Mouse (Mus musculus): ENCODE measurements around the gene Otop3. TPM values are rescaled to one million over a fixed set of nuclear protein-coding genes. Genes with fewer than 3 reads are reported as not detected.

Gene Otop3
- polyA plus RNA-seq, 1 experiment from 2014 or later = 1.0 TPM

DNA sequence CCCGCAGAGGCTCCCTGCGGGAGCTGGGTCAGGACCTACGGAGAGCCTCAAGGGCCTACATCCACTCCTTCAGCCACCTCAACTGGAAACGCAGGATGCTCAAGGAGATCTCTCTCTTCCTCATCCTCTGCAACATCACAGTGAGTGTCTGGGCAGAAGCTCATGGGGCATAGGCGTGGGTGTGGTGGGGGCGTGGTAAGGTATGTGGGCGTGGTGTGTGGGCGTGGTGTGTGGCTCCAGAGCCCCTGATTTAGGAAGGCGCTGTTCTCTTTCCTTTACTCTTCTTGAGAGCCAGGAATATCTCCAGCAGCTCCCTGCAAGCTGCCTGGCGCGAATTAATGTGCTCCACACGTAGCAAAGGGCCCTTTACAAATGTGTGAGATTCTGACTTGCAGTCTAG lies 10.4 kb downstream of the Otop3 start:
- H3K27ac ChIP-seq (ENCODE audit: low read length) = no peak overlapping the region
- no peak for ATAC-seq (ENCODE audit: insufficient number of reproducible peaks, insufficient read depth, low FRiP score, low read depth)
- no peak overlapping the region for H3K9ac ChIP-seq (replicated peaks; ENCODE audit: low read depth, low read length)
- no peaks in the 10 kb centered on the region for H3K36me3 ChIP-seq (ENCODE audit: control insufficient read depth, insufficient read depth, low read length)
- no peaks in the 10 kb centered on the region for H3K9me3 ChIP-seq (ENCODE audit: control insufficient read depth, low read depth, low read length)
- no peak overlapping the region for H3K4me2 ChIP-seq (replicated peaks; ENCODE audit: low read depth, low read length)
- no peaks in the 10 kb centered on the region for H3K27me3 ChIP-seq (ENCODE audit: control insufficient read depth, insufficient read depth, low read length)
- 11% methylated on average over 12 of the region's 12 CpGs for WGBS
- H3K4me3 ChIP-seq (ENCODE audit: low read depth, low read length) = no peak overlapping the region
- peaks cover 21% of the 10 kb centered on the region; the same call in 1 of the 2 replicates for H3K4me1 ChIP-seq (ENCODE audit: control insufficient read depth, insufficient read depth, low read length)

DNA sequence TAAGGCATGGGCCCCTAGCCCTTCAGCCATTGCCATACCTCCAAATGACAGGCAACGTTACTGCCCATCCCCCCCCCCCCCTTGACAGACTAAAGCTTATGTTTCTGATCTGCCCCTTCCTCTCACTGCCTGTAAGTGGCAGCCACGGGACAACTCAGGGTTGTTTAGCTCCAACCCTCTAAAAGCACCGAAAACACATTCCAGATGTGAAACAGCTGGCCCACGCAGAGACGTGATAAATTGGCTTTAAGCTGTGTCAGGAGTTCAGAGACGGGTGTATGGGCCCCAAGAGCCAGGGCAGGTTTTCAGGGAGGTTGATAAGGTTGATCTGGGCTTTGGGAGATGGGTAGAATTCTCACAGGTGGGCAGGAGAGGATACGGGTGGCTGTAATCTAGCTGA lies 11.0 kb downstream of the Otop3 start:
- no peaks in the 10 kb centered on the region for H3K27me3 ChIP-seq (ENCODE audit: control insufficient read depth, insufficient read depth, low read length)
- H3K27ac ChIP-seq (ENCODE audit: low read length) = no peak overlapping the region
- no peaks in the 10 kb centered on the region for H3K9me3 ChIP-seq (ENCODE audit: control insufficient read depth, low read depth, low read length)
- H3K36me3 ChIP-seq (ENCODE audit: control insufficient read depth, insufficient read depth, low read length) = no peaks in the 10 kb centered on the region
- H3K4me2 ChIP-seq (replicated peaks; ENCODE audit: low read depth, low read length) = no peak overlapping the region
- 13% methylated on average over 7 of the region's 7 CpGs for WGBS
- no peak for ATAC-seq (ENCODE audit: insufficient number of reproducible peaks, insufficient read depth, low FRiP score, low read depth)
- peaks cover 21% of the 10 kb centered on the region; the same call in 1 of the 2 replicates for H3K4me1 ChIP-seq (ENCODE audit: control insufficient read depth, insufficient read depth, low read length)
- no peak overlapping the region for H3K9ac ChIP-seq (replicated peaks; ENCODE audit: low read depth, low read length)
- H3K4me3 ChIP-seq (ENCODE audit: low read depth, low read length) = no peak overlapping the region

DNA sequence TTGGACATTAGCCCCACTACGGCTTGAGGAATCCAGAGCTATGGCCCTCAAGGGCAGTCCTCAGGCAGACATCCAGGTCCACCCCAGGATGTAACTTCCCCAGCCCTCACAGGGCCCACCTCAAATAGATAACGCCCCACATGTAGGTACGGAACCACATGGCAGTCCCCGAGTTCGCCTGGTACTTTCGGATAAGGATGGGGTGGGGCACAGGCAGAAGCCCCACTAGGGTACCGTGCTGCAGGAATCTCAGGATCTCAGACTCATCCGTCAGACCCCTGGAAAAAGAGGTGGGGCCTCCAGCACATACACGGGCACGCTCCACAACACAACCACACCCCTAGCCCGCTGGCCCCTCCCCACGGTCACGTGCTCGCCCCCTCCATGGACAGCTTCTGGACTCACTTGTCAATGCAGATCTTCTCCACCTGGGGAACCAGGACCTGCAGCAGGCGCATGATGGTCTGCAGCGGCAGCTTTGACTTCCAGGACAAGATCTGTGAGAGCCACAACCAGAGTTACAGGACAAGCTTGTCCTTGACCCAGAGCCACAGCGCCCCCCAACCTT lies 14.2 kb downstream of the Otop3 start:
- H3K4me2 ChIP-seq (replicated peaks; ENCODE audit: low read depth, low read length) = no peak overlapping the region

DNA sequence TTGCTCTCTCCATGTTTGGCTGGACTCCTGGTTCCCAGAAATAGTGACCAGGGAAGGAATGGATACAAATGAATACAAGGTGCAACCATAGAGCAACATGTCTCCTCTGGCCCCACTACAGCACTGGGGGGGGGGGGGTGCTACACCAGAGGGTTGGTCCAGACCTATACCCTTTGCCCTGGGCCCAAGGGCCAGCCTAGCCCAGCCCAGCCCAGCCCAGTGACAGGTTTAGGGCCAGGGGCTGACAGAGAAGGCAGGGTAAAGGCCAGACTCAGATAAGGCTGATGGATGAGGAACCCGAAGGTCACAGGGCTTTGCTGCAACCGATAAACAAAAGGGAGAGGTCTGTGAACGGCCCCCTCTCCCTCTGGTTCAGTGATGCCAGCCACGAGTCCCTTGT lies 15.4 kb downstream of the Otop3 start:
- peaks cover 19% of the 10 kb centered on the region; the same call in 1 of the 2 replicates for H3K4me1 ChIP-seq (ENCODE audit: control insufficient read depth, insufficient read depth, low read length)
- no peaks in the 10 kb centered on the region for H3K36me3 ChIP-seq (ENCODE audit: control insufficient read depth, insufficient read depth, low read length)
- WGBS = 26% methylated on average over 4 of the region's 4 CpGs
- H3K27ac ChIP-seq (ENCODE audit: low read length) = no peak overlapping the region
- H3K9me3 ChIP-seq (ENCODE audit: control insufficient read depth, low read depth, low read length) = no peaks in the 10 kb centered on the region
- no peak overlapping the region for H3K4me2 ChIP-seq (replicated peaks; ENCODE audit: low read depth, low read length)
- H3K27me3 ChIP-seq (ENCODE audit: control insufficient read depth, insufficient read depth, low read length) = no peaks in the 10 kb centered on the region
- ATAC-seq (ENCODE audit: insufficient number of reproducible peaks, insufficient read depth, low FRiP score, low read depth) = no peak
- no peak overlapping the region for H3K4me3 ChIP-seq (ENCODE audit: low read depth, low read length)
- H3K9ac ChIP-seq (replicated peaks; ENCODE audit: low read depth, low read length) = no peak overlapping the region

More for the DNA sequence above, 14.2 kb downstream of the Otop3 start:
- H3K4me3 ChIP-seq (ENCODE audit: low read depth, low read length) = no peak overlapping the region
- no peaks in the 10 kb centered on the region for H3K36me3 ChIP-seq (ENCODE audit: control insufficient read depth, insufficient read depth, low read length)
- no peaks in the 10 kb centered on the region for H3K27me3 ChIP-seq (ENCODE audit: control insufficient read depth, insufficient read depth, low read length)
- H3K9me3 ChIP-seq (ENCODE audit: control insufficient read depth, low read depth, low read length) = no peaks in the 10 kb centered on the region
- no peak overlapping the region for H3K9ac ChIP-seq (replicated peaks; ENCODE audit: low read depth, low read length)
- 38% methylated on average over 17 of the region's 17 CpGs for WGBS
- no peak overlapping the region for H3K27ac ChIP-seq (ENCODE audit: low read length)
- ATAC-seq (ENCODE audit: insufficient number of reproducible peaks, insufficient read depth, low FRiP score, low read depth) = no peak
- peaks cover 21% of the 10 kb centered on the region; the same call in 1 of the 2 replicates for H3K4me1 ChIP-seq (ENCODE audit: control insufficient read depth, insufficient read depth, low read length)

DNA sequence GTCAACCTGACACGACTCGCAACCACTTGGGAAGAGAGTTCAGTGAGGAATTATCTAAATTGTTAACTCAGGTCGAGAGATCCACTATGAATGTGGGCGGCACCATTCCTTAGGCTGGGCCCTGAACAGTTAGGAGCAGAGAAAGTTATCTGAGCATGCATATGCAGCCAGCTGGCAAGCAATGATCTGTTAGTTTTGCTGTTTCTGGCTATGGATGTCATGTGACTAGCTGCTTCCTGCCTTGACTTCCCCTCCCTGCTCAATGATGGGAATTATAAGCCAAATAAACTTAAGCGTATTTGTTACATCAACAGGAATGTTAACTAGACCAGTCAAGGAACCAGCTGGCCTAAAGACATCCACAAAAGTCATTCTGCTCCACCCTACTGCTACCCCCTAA lies 18.8 kb downstream of the Otop3 start:
- WGBS = 88% methylated on average over 5 of the region's 5 CpGs
- H3K36me3 ChIP-seq (ENCODE audit: control insufficient read depth, insufficient read depth, low read length) = no peaks in the 10 kb centered on the region

DNA sequence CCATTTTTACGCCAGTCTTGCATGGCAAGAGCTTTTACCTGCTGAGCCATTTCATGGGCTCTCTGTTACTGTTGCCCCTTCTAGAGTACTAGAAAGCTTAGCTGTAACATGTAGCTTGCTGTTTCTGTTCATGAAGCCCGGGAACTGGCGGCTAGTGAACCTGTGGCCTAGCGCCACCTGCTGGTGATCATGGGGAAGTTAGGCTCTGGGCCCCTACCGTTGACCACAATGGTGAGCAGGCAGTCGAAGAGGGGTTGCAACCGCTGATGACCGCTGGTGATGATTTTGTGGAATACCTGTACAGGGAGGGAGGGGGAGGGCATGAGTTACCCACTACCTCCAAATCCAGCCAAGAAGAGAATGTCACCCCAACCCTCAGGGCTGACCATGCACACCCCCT lies 19.7 kb downstream of the Otop3 start:
- Histone ChIP-seq H3K4me3 (ENCODE audit: low read depth, low read length) (no peak overlapping the region), H3K9me3 (ENCODE audit: control insufficient read depth, low read depth, low read length) (no peaks in the 10 kb centered on the region), H3K4me2 (replicated peaks; ENCODE audit: low read depth, low read length) (no peak overlapping the region), H3K36me3 (ENCODE audit: control insufficient read depth, insufficient read depth, low read length) (no peaks in the 10 kb centered on the region), H3K27me3 (ENCODE audit: control insufficient read depth, insufficient read depth, low read length) (no peaks in the 10 kb centered on the region), H3K9ac (replicated peaks; ENCODE audit: low read depth, low read length) (no peak overlapping the region), H3K27ac (ENCODE audit: low read length) (no peak overlapping the region), H3K4me1 (ENCODE audit: control insufficient read depth, insufficient read depth, low read length) (peaks cover 6% of the 10 kb centered on the region; the same call in 1 of the 2 replicates)
- ATAC-seq (ENCODE audit: insufficient number of reproducible peaks, insufficient read depth, low FRiP score, low read depth) = no peak
- WGBS = 7% methylated on average over 8 of the region's 8 CpGs

More for the DNA sequence above, 18.8 kb downstream of the Otop3 start:
- no peaks in the 10 kb centered on the region for H3K27me3 ChIP-seq (ENCODE audit: control insufficient read depth, insufficient read depth, low read length)
- H3K4me1 ChIP-seq (ENCODE audit: control insufficient read depth, insufficient read depth, low read length) = peaks cover 5% of the 10 kb centered on the region; the same call in 1 of the 2 replicates
- no peak overlapping the region for H3K9ac ChIP-seq (replicated peaks; ENCODE audit: low read depth, low read length)
- H3K4me2 ChIP-seq (replicated peaks; ENCODE audit: low read depth, low read length) = no peak overlapping the region
- ATAC-seq (ENCODE audit: insufficient number of reproducible peaks, insufficient read depth, low FRiP score, low read depth) = no peak
- H3K9me3 ChIP-seq (ENCODE audit: control insufficient read depth, low read depth, low read length) = no peaks in the 10 kb centered on the region
- H3K4me3 ChIP-seq (ENCODE audit: low read depth, low read length) = no peak overlapping the region
- H3K27ac ChIP-seq (ENCODE audit: low read length) = no peak overlapping the region

DNA sequence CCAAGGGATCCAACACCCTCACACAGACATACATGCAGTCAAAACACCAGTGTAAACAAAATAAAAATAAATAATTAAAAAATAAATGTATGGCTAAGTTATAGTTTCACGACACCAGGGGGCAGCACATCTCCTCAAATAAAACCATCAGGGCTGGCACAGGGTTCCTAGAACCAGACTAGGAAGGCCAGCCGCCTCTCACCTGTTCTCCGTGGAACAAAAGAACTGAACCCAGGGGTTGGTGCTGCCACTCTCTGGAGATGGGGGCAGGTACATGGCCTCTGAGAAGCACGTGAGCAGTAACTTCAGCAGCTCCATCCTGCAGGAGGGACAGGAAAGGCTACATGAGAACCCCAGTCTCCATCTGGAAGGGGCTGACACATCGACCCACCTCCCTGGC lies 23.9 kb downstream of the Otop3 start:
- no peak overlapping the region for H3K9ac ChIP-seq (replicated peaks; ENCODE audit: low read depth, low read length)
- 14% methylated on average over 5 of the region's 5 CpGs for WGBS
- H3K4me1 ChIP-seq (ENCODE audit: control insufficient read depth, insufficient read depth, low read length) = peaks cover 8% of the 10 kb centered on the region; the same call in 1 of the 2 replicates
- ATAC-seq (ENCODE audit: insufficient number of reproducible peaks, insufficient read depth, low FRiP score, low read depth) = no peak
- H3K4me2 ChIP-seq (replicated peaks; ENCODE audit: low read depth, low read length) = no peak overlapping the region
- H3K36me3 ChIP-seq (ENCODE audit: control insufficient read depth, insufficient read depth, low read length) = no peaks in the 10 kb centered on the region
- no peaks in the 10 kb centered on the region for H3K9me3 ChIP-seq (ENCODE audit: control insufficient read depth, low read depth, low read length)
- H3K27me3 ChIP-seq (ENCODE audit: control insufficient read depth, insufficient read depth, low read length) = no peaks in the 10 kb centered on the region
- no peak overlapping the region for H3K4me3 ChIP-seq (ENCODE audit: low read depth, low read length)
- peak overlapping the region; percentile 48; the same call in 1 of the 2 replicates for H3K27ac ChIP-seq (ENCODE audit: low read length)

DNA sequence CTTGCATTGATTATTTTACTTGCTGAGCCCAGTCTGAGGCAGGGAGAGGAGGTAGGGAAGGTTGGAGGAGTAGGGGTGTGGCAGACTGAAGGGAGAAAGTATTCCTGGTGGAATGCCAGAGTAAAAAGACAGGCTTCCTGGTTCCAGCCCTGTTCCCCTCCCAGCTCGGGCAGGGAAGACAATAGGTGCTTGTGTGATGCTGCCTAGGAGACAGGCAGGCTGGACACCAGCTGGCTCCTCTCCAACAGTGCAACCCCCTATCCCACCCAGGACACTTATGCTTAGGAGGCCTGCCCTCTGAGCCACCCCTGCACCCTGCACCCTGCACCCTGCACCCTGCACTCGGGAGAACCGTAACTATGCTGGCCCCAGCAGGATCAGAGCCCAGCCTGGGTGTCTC lies 24.8 kb downstream of the Otop3 start:
- H3K9ac ChIP-seq (replicated peaks; ENCODE audit: low read depth, low read length) = no peak overlapping the region
- ATAC-seq (ENCODE audit: insufficient number of reproducible peaks, insufficient read depth, low FRiP score, low read depth) = peak; percentile 38; the same call in 1 of the 2 replicates
- no peaks in the 10 kb centered on the region for H3K9me3 ChIP-seq (ENCODE audit: control insufficient read depth, low read depth, low read length)
- H3K36me3 ChIP-seq (ENCODE audit: control insufficient read depth, insufficient read depth, low read length) = no peaks in the 10 kb centered on the region
- no peak overlapping the region for H3K4me2 ChIP-seq (replicated peaks; ENCODE audit: low read depth, low read length)
- no peak overlapping the region for H3K4me3 ChIP-seq (ENCODE audit: low read depth, low read length)
- H3K27ac ChIP-seq (ENCODE audit: low read length) = peak overlapping the region; percentile 48; the same call in 1 of the 2 replicates
- H3K27me3 ChIP-seq (ENCODE audit: control insufficient read depth, insufficient read depth, low read length) = no peaks in the 10 kb centered on the region
- H3K4me1 ChIP-seq (ENCODE audit: control insufficient read depth, insufficient read depth, low read length) = peaks cover 8% of the 10 kb centered on the region; the same call in 1 of the 2 replicates
- WGBS = 35% methylated on average over 3 of the region's 3 CpGs

DNA sequence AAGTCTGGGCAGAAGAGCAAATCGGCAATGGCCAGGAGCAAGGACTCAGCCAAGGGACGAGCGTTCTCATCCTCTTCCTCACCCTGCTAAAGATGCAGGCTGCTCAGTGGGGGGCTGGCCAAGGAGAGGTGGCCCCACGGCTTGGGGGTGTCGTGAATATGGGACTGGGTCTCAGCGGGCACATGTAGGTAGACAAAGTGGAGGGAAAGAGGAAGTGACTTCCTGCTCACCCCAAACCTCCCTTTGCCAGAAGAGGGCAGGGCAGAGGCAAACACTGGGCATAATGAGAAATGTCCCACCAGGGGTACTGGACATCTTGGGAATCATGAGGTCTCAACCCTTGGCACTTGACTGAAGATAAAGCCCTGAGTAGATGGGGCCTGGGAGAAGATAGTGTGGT lies 25.2 kb downstream of the Otop3 start:
- 74% methylated on average over 6 of the region's 6 CpGs for WGBS
- no peak for ATAC-seq (ENCODE audit: insufficient number of reproducible peaks, insufficient read depth, low FRiP score, low read depth)
- Histone ChIP-seq H3K9ac (replicated peaks; ENCODE audit: low read depth, low read length) (no peak overlapping the region), H3K9me3 (ENCODE audit: control insufficient read depth, low read depth, low read length) (no peaks in the 10 kb centered on the region), H3K4me3 (ENCODE audit: low read depth, low read length) (no peak overlapping the region), H3K27ac (ENCODE audit: low read length) (peak overlapping the region; percentile 2; the same call in 1 of the 2 replicates), H3K4me1 (ENCODE audit: control insufficient read depth, insufficient read depth, low read length) (peaks cover 8% of the 10 kb centered on the region; the same call in 1 of the 2 replicates), H3K36me3 (ENCODE audit: control insufficient read depth, insufficient read depth, low read length) (no peaks in the 10 kb centered on the region), H3K4me2 (replicated peaks; ENCODE audit: low read depth, low read length) (no peak overlapping the region), H3K27me3 (ENCODE audit: control insufficient read depth, insufficient read depth, low read length) (no peaks in the 10 kb centered on the region)

Data from stomach, embryonic 14.5 days (tissue).